Mouse (Mus musculus) MEL (cell line): Measurements from ENCODE around the gene Depdc5. TPM values are rescaled to one million over a fixed set of nuclear protein-coding genes. Genes with fewer than 3 reads are reported as not detected.

ENCODE experiments used
- DNase-seq: peaks from one replicate; pipeline ENCODE4 v3.0.0; 2011; ENCODE audit warnings: low read depth, low spot score
- H3K27ac ChIP-seq: 2 replicates; pipeline ENCODE4 v1.5.1; 2012; ENCODE audit warnings: low read depth, mild to moderate bottlenecking, control low read depth, low read length, moderate library complexity; ENCODE audit not compliant: control insufficient read depth
- H3K27me3 ChIP-seq, 2 experiments: fragments of 150-350 bp in 1 of 2; sonication (generic) in 1 of 2; 2 replicates each; pipeline ENCODE4 v1.6.1; 2012; ENCODE audit warnings: low read length in 2 of 2, mild to moderate bottlenecking in 2 of 2, improper control_type of control experiment in 1 of 2, moderate library complexity in 1 of 2; ENCODE audit not compliant: insufficient read depth in 2 of 2, control insufficient read depth in 1 of 2
- H3K36me3 ChIP-seq, 2 experiments: 2 replicates each; pipeline ENCODE4 v1.6.1; 2012 to 2014; ENCODE audit warnings: low read length in 2 of 2, improper control_type of control experiment in 1 of 2, inconsistent platforms in 1 of 2, mild to moderate bottlenecking in 1 of 2; ENCODE audit not compliant: insufficient read depth in 2 of 2, control insufficient read depth in 1 of 2
- H3K4me1 ChIP-seq, 2 experiments: fragments of 150-350 bp in 1 of 2; sonication (generic) in 1 of 2; 2 replicates each; pipeline ENCODE4 v1.6.1; 2012; ENCODE audit warnings: low read length in 2 of 2, improper control_type of control experiment in 1 of 2, mild to moderate bottlenecking in 1 of 2; ENCODE audit not compliant: insufficient read depth in 2 of 2, control insufficient read depth in 1 of 2
- H3K4me3 ChIP-seq, 2 experiments: fragments of 150-350 bp in 1 of 2; sonication (generic) in 1 of 2; 2 replicates each; pipeline ENCODE4 v1.5.1; 2012; ENCODE audit warnings: low read depth in 2 of 2, low read length in 2 of 2, mild to moderate bottlenecking in 2 of 2, moderate library complexity in 2 of 2, control low read depth in 1 of 2, improper control_type of control experiment in 1 of 2; ENCODE audit not compliant: control insufficient read depth in 1 of 2, insufficient read depth in 1 of 2
- H3K79me2 ChIP-seq: 2 replicates; pipeline ENCODE4 v1.6.1; 2012; ENCODE audit warnings: mild to moderate bottlenecking, low read length, moderate library complexity; ENCODE audit not compliant: control insufficient read depth, poor library complexity, insufficient read depth
- H3K9ac ChIP-seq: 2 replicates; pipeline ENCODE4 v1.6.1; 2012; ENCODE audit warnings: low read depth, mild to moderate bottlenecking, control low read depth, low read length, moderate library complexity; ENCODE audit not compliant: control insufficient read depth, poor library complexity, severe bottlenecking
- H3K9me3 ChIP-seq: fragments of 150-350 bp; sonication (generic); replicated peaks from 2 replicates; pipeline ENCODE4 v1.6.1; 2012; ENCODE audit warnings: mild to moderate bottlenecking, low read length, improper control_type of control experiment, moderate library complexity; ENCODE audit not compliant: insufficient read depth
- BHLHE40 ChIP-seq: IDR thresholded peaks from 2 replicates; pipeline ENCODE4 v1.6.1; 2012; ENCODE audit warnings: low read depth, mild to moderate bottlenecking, inconsistent platforms, low read length, improper control_type of control experiment, borderline replicate concordance
- CHD1 ChIP-seq: IDR thresholded peaks from 2 replicates; pipeline ENCODE4 v1.6.1; 2012; ENCODE audit warnings: low read depth, mild to moderate bottlenecking, inconsistent platforms, low read length, improper control_type of control experiment
- CTCF ChIP-seq, 3 experiments: IDR thresholded peaks in 2 of 3; conservative IDR thresholded peaks in 1 of 3; 2 replicates each; pipeline ENCODE4 v1.5.1; 2011 to 2012; ENCODE audit warnings: low read length in 3 of 3, low read depth in 2 of 3, mild to moderate bottlenecking in 2 of 3, improper control_type of control experiment in 1 of 3, inconsistent platforms in 1 of 3, mixed read lengths in 1 of 3, moderate library complexity in 1 of 3; ENCODE audit not compliant: control insufficient read depth in 1 of 3, insufficient read depth in 1 of 3, poor library complexity in 1 of 3, severe bottlenecking in 1 of 3
- E2F4 ChIP-seq: IDR thresholded peaks from 2 replicates; pipeline ENCODE4 v1.6.1; 2011; ENCODE audit warnings: low read depth, low read length, improper control_type of control experiment, borderline replicate concordance
- ETS1 ChIP-seq: IDR thresholded peaks from 2 replicates; pipeline ENCODE4 v1.6.1; 2012; ENCODE audit warnings: low read depth, mild to moderate bottlenecking, inconsistent platforms, low read length, improper control_type of control experiment, moderate library complexity
- MAX ChIP-seq: IDR thresholded peaks from 2 replicates; pipeline ENCODE4 v1.6.1; 2011; ENCODE audit warnings: low read length, improper control_type of control experiment
- MXI1 ChIP-seq: IDR thresholded peaks from 2 replicates; pipeline ENCODE4 v1.6.1; 2011; ENCODE audit warnings: mild to moderate bottlenecking, low read depth, low read length, improper control_type of control experiment
- TAL1 ChIP-seq: IDR thresholded peaks from 2 replicates; pipeline ENCODE4 v1.6.1; 2012; ENCODE audit warnings: mild to moderate bottlenecking, inconsistent platforms, low read length, moderate library complexity, mixed read lengths
- TBP ChIP-seq: IDR thresholded peaks from 2 replicates; pipeline ENCODE4 v1.8.0; 2011; ENCODE audit warnings: low read depth, low read length, improper control_type of control experiment
- ZC3H11A ChIP-seq: IDR thresholded peaks from 2 replicates; pipeline ENCODE4 v1.6.1; 2012; ENCODE audit warnings: low read depth, mild to moderate bottlenecking, inconsistent platforms, low read length, improper control_type of control experiment
- ZNF384 ChIP-seq: IDR thresholded peaks from 2 replicates; pipeline ENCODE4 v1.6.1; 2012; ENCODE audit warnings: low read depth, mild to moderate bottlenecking, inconsistent platforms, low read length, improper control_type of control experiment
- polyA plus RNA-seq, 2 experiments: library from polyadenylated mRNA; stranded (reverse) in 1 of 2; unstranded in 1 of 2; fragments of >175 nt in 1 of 2; fragments of >200 nt in 1 of 2; gene quantifications; 2 replicates each; pipeline versions ENCODE4 v1.2.1 to v1.2.4; 2012; ENCODE audit warnings: low replicate concordance in 2 of 2, low read depth in 1 of 2; ENCODE audit not compliant: insufficient read length in 2 of 2, insufficient read depth in 1 of 2, missing spikeins in 1 of 2
- total RNA-seq: library from RNA; depleted of rRNA; stranded (reverse); fragments of 300-350 nt; gene quantifications from 2 replicates; pipeline ENCODE4 v1.2.3, GENCODE M21; 2012

The Depdc5 gene
- total and polyA plus RNA-seq, 3 experiments, result 20.3 to 23.9 TPM; not detected in 1

DNA sequence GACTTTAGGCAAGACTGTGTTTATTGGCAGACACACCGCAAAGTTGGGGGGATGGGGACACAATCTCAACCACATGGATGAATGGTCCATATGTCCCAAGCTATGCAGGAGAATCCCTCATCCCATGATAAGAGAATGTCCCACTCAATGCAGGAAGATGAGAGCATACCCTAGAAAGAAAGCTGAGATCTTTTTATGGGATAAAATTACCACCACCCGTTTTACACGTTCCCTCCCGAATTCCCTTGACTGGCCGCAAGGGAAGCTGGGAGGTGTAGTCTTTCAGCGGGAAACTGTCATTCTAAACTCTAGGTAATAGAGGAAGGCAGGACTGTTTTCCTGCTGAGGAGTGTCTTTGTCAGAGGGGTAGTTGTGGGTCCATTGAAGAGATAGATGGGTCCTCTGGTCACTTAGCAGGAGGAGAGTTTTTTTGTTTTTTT, 5.7 kb upstream of the Depdc5 start (continued):
- TF ChIP-seq MAX (no peak), BHLHE40 (no peak), CTCF (IDR thresholded peaks at IDR 0.05 in 2 of 3, conservative IDR thresholded peaks at IDR 0.05 in 1 of 3; ENCODE audit: control insufficient read depth in 1 of 3, insufficient read depth in 1 of 3, low read depth in 2 of 3, low read length in 3 of 3, poor library complexity in 1 of 3, severe bottlenecking in 1 of 3) (no peak), E2F4 (no peak), TAL1 (no peak)

DNA sequence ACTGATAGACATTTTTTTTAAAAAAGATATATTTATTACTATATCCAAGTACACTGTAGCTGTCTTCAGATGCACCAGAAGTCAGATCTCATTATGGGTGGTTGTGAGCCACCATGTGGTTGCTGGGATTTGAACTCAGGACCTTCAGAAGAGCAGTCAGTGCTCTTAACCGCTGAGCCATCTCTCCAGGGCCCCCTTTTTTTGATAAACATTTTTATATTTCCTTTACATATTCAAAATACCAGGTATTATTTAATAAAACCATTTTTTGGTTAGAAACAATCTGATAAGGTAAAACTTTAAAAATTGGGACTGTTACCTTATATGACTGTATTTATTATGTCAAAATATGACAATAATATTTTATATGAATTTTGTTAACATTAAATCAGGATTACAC, 2.4 kb upstream of the Depdc5 start:
- no peak overlapping the region for H3K4me3 ChIP-seq
- peak; percentile 94 for TF ChIP-seq TBP
- TF ChIP-seq ZC3H11A, result no peak
- no peak overlapping the region for H3K27ac ChIP-seq
- DNase-seq, result no peak
- H3K9ac ChIP-seq, result no peak overlapping the region
- no peaks in the 10 kb centered on the region for H3K9me3 ChIP-seq
- H3K4me1 ChIP-seq, result peaks cover 6 to 9% of the 10 kb centered on the region in 2 experiments; a peak in 2 of 4 replicates
- H3K79me2 ChIP-seq, result peaks cover 4% of the 10 kb centered on the region; the same call in 1 of the 2 replicates
- H3K36me3 ChIP-seq, result peaks cover 0 to 15% of the 10 kb centered on the region in 2 experiments; a peak in 2 of 4 replicates
- no peaks in the 10 kb centered on the region for H3K27me3 ChIP-seq

DNA sequence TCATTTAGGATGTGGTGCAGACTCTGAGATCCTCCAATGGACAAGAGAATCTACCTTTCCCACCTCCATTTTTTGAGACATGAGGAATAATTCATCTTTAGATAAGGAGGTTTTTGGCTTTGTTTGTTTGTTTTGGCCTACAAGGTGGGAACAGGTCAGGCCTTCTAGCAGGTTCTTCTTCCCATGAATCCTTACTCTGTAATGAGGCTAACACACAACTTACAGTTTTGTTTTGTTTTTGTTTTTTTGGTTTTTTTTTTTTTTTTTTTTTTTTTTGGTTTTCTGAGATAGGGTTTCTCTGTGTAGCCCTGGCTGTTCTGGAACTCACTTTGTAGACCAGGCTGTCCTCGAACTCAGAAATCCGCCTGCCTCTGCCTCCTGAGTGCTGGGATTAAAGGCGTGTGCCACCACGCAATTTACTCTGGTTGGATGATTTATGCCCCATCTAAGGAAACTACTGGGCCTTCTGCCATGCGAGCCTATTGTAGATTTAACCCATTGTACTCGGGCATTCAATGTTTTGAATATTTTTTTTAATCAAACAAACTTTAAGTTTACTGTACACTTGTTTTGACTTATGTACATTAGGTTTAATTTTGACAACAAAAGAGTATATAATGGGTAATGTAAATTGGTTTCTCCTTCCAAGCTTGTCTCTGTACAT, 900 bp upstream of the Depdc5 start:
- Histone ChIP-seq H3K9me3 (no peaks in the 10 kb centered on the region), H3K27me3 (no peaks in the 10 kb centered on the region), H3K9ac (peak overlapping the region; percentile 94), H3K27ac (no peak overlapping the region), H3K4me3 (peak overlapping the region in 1 of 2 experiments; percentile 64; a peak in 2 of 4 replicates), H3K79me2 (peaks cover 4% of the 10 kb centered on the region; the same call in 1 of the 2 replicates), H3K4me1 (peaks cover 6 to 9% of the 10 kb centered on the region in 2 experiments; a peak in 2 of 4 replicates), H3K36me3 (peaks cover 0 to 15% of the 10 kb centered on the region in 2 experiments; a peak in 2 of 4 replicates)
- DNase-seq, result peak; percentile 55
- TF ChIP-seq CHD1 (no peak), ETS1 (0 out of 2 replicates have a peak, but pooled peaks have one; percentile 26), TBP (peak; percentile 67; the same call in 1 of the 2 replicates), ZNF384 (peak; percentile 70), MXI1 (no peak)
